Mouse (Mus musculus): Measurements from ENCODE around the gene Fmo3. TPM values are rescaled to one million over a fixed set of nuclear protein-coding genes. Genes with fewer than 3 reads are reported as not detected.
A peak's percentile ranks its signal among the peaks of the same experiment; 100 is the strongest.

Gene Fmo3
- not detected in 2 replicates for polyA plus RNA-seq (2014; fragmentation: Nextera tagmentation; extraction: Ambion mirVana)

DNA sequence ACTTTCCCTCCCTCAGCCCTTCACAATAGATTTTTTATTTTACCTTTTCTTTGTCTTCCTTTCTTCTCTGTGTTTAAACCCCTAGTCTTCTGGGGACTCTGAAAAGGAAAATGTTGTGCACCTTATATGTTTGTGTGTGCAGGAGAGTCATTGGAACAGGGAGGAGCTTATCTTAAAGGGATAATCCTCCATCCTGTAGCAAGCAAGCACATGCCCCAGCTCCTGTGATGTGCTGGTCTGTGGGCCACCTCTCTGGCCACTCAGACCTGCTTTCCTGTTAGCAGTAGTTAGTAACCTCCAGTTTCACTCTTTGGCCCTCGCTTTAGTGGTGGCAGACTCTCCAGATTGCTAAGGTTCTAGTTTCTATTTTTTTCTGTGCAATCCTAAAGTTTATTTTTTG lies at the start of gene Fmo3:
TSS of gene Fmo3 (minus strand) at position 101 of the 400 bp plus-strand sequence.
- H3K36me3 ChIP-seq (ENCODE audit: control insufficient read depth, insufficient read depth, low read length), result no peaks in the 10 kb centered on the region
- H3K4me3 ChIP-seq (ENCODE audit: low read depth, low read length), result no peak within 1 kb of the TSS
- 0 out of 2 replicates have a peak, but pooled peaks cover 5% of the 10 kb centered on the region for H3K9me3 ChIP-seq (ENCODE audit: control insufficient read depth, low read length)
- no peak within 1 kb of the TSS for H3K4me2 ChIP-seq (ENCODE audit: low read depth, low read length)
- no peak for ATAC-seq (ENCODE audit: low read depth)
- WGBS, result 88% methylated on average over 1 of the region's 1 CpGs
- no peak for DNase-seq (ENCODE audit: low spot score)
- H3K9ac ChIP-seq (ENCODE audit: low read depth, low read length), result no peak within 1 kb of the TSS
- H3K4me1 ChIP-seq (ENCODE audit: control insufficient read depth, insufficient read depth, low read length), result no peaks in the 10 kb centered on the region
- no peak within 1 kb of the TSS for H3K27ac ChIP-seq (replicated peaks; ENCODE audit: low read depth, low read length)
- H3K27me3 ChIP-seq (replicated peaks; ENCODE audit: control insufficient read depth, insufficient read depth, low read length), result no peaks in the 10 kb centered on the region

DNA sequence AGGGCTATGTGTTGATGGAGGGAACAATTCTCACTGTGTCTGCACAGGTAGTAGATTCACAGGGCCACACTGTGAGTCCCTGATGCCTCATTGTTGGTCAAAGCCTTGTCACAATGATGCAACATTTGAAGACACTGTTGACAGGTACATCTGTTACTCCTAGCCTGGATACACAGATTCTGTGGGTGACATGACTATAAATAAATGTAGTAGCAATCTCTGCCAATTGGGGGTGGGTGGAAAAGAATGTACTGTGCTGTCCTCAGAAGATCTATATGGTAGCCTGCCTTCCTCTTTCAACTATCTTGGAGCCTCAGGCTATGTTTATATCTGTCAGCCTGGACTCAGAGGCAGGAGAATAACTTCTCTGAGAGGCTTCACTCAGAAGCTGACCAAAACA lies 38.7 kb upstream of the Fmo3 start:
- H3K9ac ChIP-seq (ENCODE audit: low read depth, low read length), result no peak overlapping the region
- ATAC-seq (ENCODE audit: low read depth), result no peak
- H3K27ac ChIP-seq (replicated peaks; ENCODE audit: low read depth, low read length), result no peak overlapping the region
- no peaks in the 10 kb centered on the region for H3K9me3 ChIP-seq (ENCODE audit: control insufficient read depth, low read length)
- no peaks in the 10 kb centered on the region for H3K36me3 ChIP-seq (ENCODE audit: control insufficient read depth, insufficient read depth, low read length)
- no peaks in the 10 kb centered on the region for H3K27me3 ChIP-seq (replicated peaks; ENCODE audit: control insufficient read depth, insufficient read depth, low read length)
- no peaks in the 10 kb centered on the region for H3K4me1 ChIP-seq (ENCODE audit: control insufficient read depth, insufficient read depth, low read length)
- H3K4me3 ChIP-seq (ENCODE audit: low read depth, low read length), result no peak overlapping the region
- no peak overlapping the region for H3K4me2 ChIP-seq (ENCODE audit: low read depth, low read length)
- no peak for DNase-seq (ENCODE audit: low spot score)

DNA sequence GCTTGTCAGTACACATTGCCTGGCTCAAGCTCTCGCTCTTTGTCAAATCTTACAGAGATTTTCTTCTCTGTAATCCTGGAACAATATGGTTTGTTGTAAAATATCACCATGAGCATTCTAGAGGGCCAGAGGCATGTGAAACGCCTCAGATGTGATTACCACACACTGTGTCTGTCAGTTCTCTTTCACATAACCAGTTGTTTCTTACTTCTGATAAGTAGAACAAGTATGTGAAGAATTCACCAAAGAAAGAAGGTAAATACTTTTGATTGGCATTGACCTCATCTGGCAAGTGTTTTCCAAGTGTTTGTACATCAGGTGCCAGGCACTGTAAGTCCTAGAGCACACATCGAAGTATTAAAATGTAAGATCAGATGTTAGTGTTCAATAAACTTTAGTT lies 24.9 kb upstream of the Fmo3 start:
- DNase-seq (ENCODE audit: low spot score) (peak; percentile 30), ATAC-seq (ENCODE audit: low read depth) (no peak)
- H3K27ac ChIP-seq (replicated peaks; ENCODE audit: low read depth, low read length), result no peak overlapping the region
- WGBS, result 65% methylated on average over 3 of the region's 3 CpGs
- no peaks in the 10 kb centered on the region for H3K27me3 ChIP-seq (replicated peaks; ENCODE audit: control insufficient read depth, insufficient read depth, low read length)
- H3K36me3 ChIP-seq (ENCODE audit: control insufficient read depth, insufficient read depth, low read length), result no peaks in the 10 kb centered on the region
- H3K4me3 ChIP-seq (ENCODE audit: low read depth, low read length), result no peak overlapping the region
- no peaks in the 10 kb centered on the region for H3K9me3 ChIP-seq (ENCODE audit: control insufficient read depth, low read length)
- no peak overlapping the region for H3K4me2 ChIP-seq (ENCODE audit: low read depth, low read length)
- H3K4me1 ChIP-seq (ENCODE audit: control insufficient read depth, insufficient read depth, low read length), result no peaks in the 10 kb centered on the region
- no peak overlapping the region for H3K9ac ChIP-seq (ENCODE audit: low read depth, low read length)

DNA sequence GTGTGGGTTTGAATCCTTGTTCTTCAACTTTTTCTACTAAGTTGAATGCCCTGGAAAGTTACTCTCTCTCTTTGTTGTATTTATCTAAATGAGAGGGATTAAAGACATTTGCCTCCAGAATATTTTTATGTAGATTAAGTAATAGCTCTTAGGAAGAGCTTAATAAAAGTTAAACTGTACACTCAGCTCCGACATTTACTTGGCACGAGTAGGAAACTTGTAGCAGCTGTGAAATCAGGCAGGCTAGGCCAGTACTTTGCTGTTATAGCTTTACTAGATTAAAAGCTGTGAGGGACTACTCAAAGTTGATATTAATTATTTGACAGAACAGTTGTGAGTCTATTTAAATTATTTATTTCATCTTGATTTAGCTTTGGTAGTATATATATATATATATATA lies 19.2 kb upstream of the Fmo3 start:
- H3K4me1 ChIP-seq (ENCODE audit: control insufficient read depth, insufficient read depth, low read length), result no peaks in the 10 kb centered on the region
- H3K4me2 ChIP-seq (ENCODE audit: low read depth, low read length), result no peak overlapping the region
- no peak for ATAC-seq (ENCODE audit: low read depth)
- 80% methylated on average over 2 of the region's 2 CpGs for WGBS
- DNase-seq (ENCODE audit: low spot score), result no peak
- H3K9ac ChIP-seq (ENCODE audit: low read depth, low read length), result no peak overlapping the region
- no peaks in the 10 kb centered on the region for H3K27me3 ChIP-seq (replicated peaks; ENCODE audit: control insufficient read depth, insufficient read depth, low read length)
- H3K27ac ChIP-seq (replicated peaks; ENCODE audit: low read depth, low read length), result no peak overlapping the region
- H3K9me3 ChIP-seq (ENCODE audit: control insufficient read depth, low read length), result peaks cover 9% of the 10 kb centered on the region; the same call in 1 of the 2 replicates
- no peak overlapping the region for H3K4me3 ChIP-seq (ENCODE audit: low read depth, low read length)
- no peaks in the 10 kb centered on the region for H3K36me3 ChIP-seq (ENCODE audit: control insufficient read depth, insufficient read depth, low read length)

DNA sequence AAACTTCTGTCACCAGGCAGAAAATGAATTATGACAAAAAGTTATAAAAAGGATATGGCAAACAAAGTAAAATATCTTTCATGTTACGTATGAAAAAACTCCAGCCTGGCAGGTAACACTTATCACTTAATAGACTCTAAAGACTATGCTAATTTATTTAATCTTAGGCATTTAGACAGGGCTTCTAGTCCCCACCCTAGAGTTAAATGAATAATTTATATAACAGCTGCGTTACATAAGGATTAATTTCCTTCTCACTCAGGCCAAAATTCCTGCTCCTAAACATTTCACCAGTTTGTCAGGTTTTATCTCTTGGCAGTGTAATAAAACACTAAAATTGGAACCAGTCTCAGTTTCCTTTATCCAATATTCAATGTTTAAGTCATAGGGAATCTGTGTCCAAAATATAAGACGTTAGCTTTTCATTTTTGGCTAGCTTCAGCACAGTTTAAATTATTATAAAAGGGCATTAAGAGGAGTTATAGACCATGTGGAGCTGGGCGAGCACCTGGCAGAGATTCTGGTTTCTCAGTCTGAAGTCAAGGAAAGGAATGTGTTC lies 17.0 kb upstream of the Fmo3 start:
- ATAC-seq (ENCODE audit: low read depth) (no peak), DNase-seq (ENCODE audit: low spot score) (peak; percentile 67)
- Histone ChIP-seq H3K9me3 (ENCODE audit: control insufficient read depth, low read length) (peaks cover 9% of the 10 kb centered on the region; the same call in 1 of the 2 replicates), H3K36me3 (ENCODE audit: control insufficient read depth, insufficient read depth, low read length) (no peaks in the 10 kb centered on the region), H3K27ac (replicated peaks; ENCODE audit: low read depth, low read length) (no peak overlapping the region), H3K4me2 (ENCODE audit: low read depth, low read length) (no peak overlapping the region), H3K4me1 (ENCODE audit: control insufficient read depth, insufficient read depth, low read length) (no peaks in the 10 kb centered on the region), H3K27me3 (replicated peaks; ENCODE audit: control insufficient read depth, insufficient read depth, low read length) (no peaks in the 10 kb centered on the region), H3K9ac (ENCODE audit: low read depth, low read length) (no peak overlapping the region), H3K4me3 (ENCODE audit: low read depth, low read length) (no peak overlapping the region)
- WGBS, result 53% methylated on average over 4 of the region's 4 CpGs

DNA sequence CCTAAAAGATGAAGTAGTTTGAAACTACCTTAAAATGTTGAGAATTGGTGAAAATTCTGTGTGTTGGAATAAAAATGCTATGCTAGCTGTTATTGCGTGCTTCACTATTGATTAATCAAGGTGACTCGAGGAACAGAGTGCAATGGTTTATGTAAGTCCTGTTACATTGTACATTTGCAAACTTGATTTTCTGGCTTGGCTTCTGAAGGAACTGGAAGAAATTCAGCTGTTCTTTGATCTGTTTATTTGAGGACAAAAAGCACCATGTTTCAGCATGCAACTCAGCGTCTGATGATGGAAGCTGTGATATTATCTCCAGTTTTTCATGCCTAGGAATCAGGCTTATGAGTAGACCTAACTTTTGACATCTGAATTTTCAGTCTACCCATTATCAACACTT lies 3.2 kb upstream of the Fmo3 start:
- no peaks in the 10 kb centered on the region for H3K4me1 ChIP-seq (ENCODE audit: control insufficient read depth, insufficient read depth, low read length)
- WGBS, result 86% methylated on average over 3 of the region's 3 CpGs
- DNase-seq (ENCODE audit: low spot score) (peak; percentile 19), ATAC-seq (ENCODE audit: low read depth) (no peak)
- no peak overlapping the region for H3K9ac ChIP-seq (ENCODE audit: low read depth, low read length)
- H3K27me3 ChIP-seq (replicated peaks; ENCODE audit: control insufficient read depth, insufficient read depth, low read length), result no peaks in the 10 kb centered on the region
- H3K27ac ChIP-seq (replicated peaks; ENCODE audit: low read depth, low read length), result no peak overlapping the region
- no peak overlapping the region for H3K4me3 ChIP-seq (ENCODE audit: low read depth, low read length)
- H3K4me2 ChIP-seq (ENCODE audit: low read depth, low read length), result no peak overlapping the region
- H3K36me3 ChIP-seq (ENCODE audit: control insufficient read depth, insufficient read depth, low read length), result no peaks in the 10 kb centered on the region
- no peaks in the 10 kb centered on the region for H3K9me3 ChIP-seq (ENCODE audit: control insufficient read depth, low read length)

DNA sequence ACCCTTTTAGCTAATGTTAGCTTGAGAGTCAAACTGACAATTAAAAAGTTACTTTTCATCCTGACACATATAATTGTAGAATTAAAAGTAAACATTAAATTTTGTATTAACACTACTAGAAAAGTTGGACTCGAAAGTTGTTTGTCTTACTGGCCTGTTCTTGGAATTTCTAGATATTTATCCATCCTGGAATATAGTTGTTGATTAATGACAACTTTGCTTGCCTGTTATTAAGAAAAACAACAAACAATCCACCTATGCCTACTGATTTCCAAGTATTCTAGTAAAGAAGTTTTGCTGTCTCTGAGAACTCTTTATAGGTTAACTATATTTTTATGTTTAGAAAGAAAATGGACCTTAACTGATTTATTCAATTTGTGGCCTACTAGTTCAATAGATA lies 2.4 kb upstream of the Fmo3 start:
- ATAC-seq (ENCODE audit: low read depth), result no peak
- Histone ChIP-seq H3K4me1 (ENCODE audit: control insufficient read depth, insufficient read depth, low read length) (no peaks in the 10 kb centered on the region), H3K27me3 (replicated peaks; ENCODE audit: control insufficient read depth, insufficient read depth, low read length) (no peaks in the 10 kb centered on the region), H3K27ac (replicated peaks; ENCODE audit: low read depth, low read length) (no peak overlapping the region), H3K4me3 (ENCODE audit: low read depth, low read length) (no peak overlapping the region), H3K4me2 (ENCODE audit: low read depth, low read length) (no peak overlapping the region), H3K36me3 (ENCODE audit: control insufficient read depth, insufficient read depth, low read length) (no peaks in the 10 kb centered on the region), H3K9ac (ENCODE audit: low read depth, low read length) (no peak overlapping the region), H3K9me3 (ENCODE audit: control insufficient read depth, low read length) (0 out of 2 replicates have a peak, but pooled peaks cover 5% of the 10 kb centered on the region)
- no peak for DNase-seq (ENCODE audit: low spot score)
- WGBS, result 91% methylated on average over 1 of the region's 1 CpGs

DNA sequence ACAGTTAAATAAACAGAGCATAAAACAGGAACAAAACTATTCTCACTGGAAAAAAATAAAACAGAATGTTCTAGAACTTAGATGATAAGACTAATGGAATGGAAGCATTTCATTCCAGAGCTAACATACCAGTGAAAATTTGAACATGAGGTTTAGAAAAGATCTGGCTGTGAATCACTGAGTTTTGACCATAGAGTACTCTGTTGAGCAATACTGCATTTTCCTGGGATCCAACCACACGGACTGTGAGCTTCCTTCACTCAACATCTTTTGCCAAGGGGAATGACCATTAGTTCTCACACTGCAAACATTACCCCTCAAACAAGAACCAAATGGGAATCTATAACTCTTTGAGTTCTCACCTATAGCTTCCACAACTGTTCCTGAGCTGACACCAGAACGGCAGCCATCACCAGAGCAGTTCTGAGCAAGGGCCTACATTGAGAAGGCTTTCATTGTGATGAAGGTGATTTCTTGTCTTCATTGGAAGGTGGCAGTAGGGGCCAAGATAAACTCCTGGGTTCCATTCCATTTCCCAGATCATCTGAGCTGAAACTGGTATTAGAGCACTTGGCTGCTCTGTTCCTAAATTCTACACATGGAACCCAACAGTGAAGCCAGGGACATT lies 1.9 kb upstream of the Fmo3 start:
- H3K4me3 ChIP-seq (ENCODE audit: low read depth, low read length), result no peak overlapping the region
- H3K36me3 ChIP-seq (ENCODE audit: control insufficient read depth, insufficient read depth, low read length), result no peaks in the 10 kb centered on the region
- no peak overlapping the region for H3K4me2 ChIP-seq (ENCODE audit: low read depth, low read length)
- no peaks in the 10 kb centered on the region for H3K4me1 ChIP-seq (ENCODE audit: control insufficient read depth, insufficient read depth, low read length)
- no peak overlapping the region for H3K27ac ChIP-seq (replicated peaks; ENCODE audit: low read depth, low read length)
- 92% methylated on average over 2 of the region's 2 CpGs for WGBS
- 0 out of 2 replicates have a peak, but pooled peaks cover 5% of the 10 kb centered on the region for H3K9me3 ChIP-seq (ENCODE audit: control insufficient read depth, low read length)
- no peak for DNase-seq (ENCODE audit: low spot score)
- no peak overlapping the region for H3K9ac ChIP-seq (ENCODE audit: low read depth, low read length)
- no peaks in the 10 kb centered on the region for H3K27me3 ChIP-seq (replicated peaks; ENCODE audit: control insufficient read depth, insufficient read depth, low read length)
- no peak for ATAC-seq (ENCODE audit: low read depth)

DNA sequence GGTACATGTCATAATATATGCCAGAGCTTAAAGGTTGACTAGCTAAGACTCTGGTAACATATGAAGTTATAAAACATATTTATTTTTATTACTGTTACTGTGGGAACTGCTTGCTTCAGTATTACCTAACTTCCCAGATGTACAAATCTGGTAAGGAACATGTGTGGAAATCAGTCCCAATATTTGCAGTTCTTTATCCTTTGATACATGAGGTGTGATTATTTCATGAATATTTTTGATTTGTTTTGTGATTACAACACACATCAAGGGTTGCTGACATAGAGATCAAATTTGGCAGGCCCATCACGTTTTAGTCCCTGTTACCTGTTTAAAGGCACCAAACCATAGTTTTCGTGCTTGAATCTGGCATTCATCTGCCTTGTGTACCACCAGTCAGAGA lies 20.8 kb downstream of the Fmo3 start:
- Histone ChIP-seq H3K4me3 (ENCODE audit: low read depth, low read length) (no peak overlapping the region), H3K27ac (replicated peaks; ENCODE audit: low read depth, low read length) (no peak overlapping the region), H3K27me3 (replicated peaks; ENCODE audit: control insufficient read depth, insufficient read depth, low read length) (no peaks in the 10 kb centered on the region), H3K4me2 (ENCODE audit: low read depth, low read length) (no peak overlapping the region), H3K36me3 (ENCODE audit: control insufficient read depth, insufficient read depth, low read length) (no peaks in the 10 kb centered on the region), H3K4me1 (ENCODE audit: control insufficient read depth, insufficient read depth, low read length) (no peaks in the 10 kb centered on the region), H3K9ac (ENCODE audit: low read depth, low read length) (no peak overlapping the region), H3K9me3 (ENCODE audit: control insufficient read depth, low read length) (no peaks in the 10 kb centered on the region)
- WGBS, result 69% methylated on average over 2 of the region's 2 CpGs
- ATAC-seq (ENCODE audit: low read depth) (no peak), DNase-seq (ENCODE audit: low spot score) (no peak)

Measured in embryonic facial prominence, embryonic 14.5 days (tissue).